Mouse (Mus musculus) thymus, postnatal 14 days (tissue): ENCODE measurements around the gene Usp24.

Source experiments
- DNase-seq: peaks from one replicate; pipeline ENCODE4 v3.0.0; 2021

Usp24 gene

DNA sequence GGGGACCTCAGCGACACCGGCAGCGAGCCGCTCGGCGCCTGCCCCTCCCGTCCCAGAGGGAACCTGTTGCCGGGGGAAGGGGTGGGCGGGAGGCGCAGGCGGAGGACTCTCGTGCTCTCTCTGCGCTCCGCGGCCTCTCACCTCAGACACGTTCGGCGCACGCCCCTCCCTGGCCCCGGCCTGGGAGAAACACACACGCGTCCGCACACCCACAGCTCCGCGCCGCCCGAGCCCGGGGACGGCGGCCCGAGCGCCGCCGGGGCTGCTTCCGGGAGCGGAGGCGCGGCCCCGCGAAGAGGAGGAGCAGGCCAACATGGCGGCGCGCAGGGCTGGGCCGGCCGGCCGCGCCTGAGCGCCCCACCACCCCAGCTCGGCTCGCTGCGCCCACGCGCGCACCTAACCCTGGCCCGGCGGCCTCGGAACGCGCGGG, at the start of gene Usp24:
Gene Usp24 (plus strand): TSS at position 293 of the 430 bp plus-strand sequence.
- peak; percentile 83 for DNase-seq

DNA sequence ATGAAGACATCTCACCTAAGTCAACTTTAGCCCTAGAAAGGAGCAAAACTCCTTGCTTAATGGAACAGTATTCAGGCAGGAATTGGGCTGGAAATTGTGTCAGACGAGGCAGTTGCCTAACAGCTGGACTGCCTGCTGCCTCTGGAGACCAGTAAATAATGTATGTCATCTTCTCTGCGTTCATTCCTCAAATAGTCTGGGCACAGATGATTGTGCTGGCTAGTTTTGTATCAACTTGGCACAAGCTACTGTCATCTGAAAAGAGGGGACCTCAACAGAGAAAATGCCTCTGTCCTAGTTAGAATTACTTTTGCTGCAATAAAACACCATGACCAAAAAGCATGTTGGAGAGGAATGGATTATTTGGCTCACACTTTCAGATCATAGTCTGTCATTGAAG, 39.1 kb upstream of the Usp24 start:
- no peak for DNase-seq

DNA sequence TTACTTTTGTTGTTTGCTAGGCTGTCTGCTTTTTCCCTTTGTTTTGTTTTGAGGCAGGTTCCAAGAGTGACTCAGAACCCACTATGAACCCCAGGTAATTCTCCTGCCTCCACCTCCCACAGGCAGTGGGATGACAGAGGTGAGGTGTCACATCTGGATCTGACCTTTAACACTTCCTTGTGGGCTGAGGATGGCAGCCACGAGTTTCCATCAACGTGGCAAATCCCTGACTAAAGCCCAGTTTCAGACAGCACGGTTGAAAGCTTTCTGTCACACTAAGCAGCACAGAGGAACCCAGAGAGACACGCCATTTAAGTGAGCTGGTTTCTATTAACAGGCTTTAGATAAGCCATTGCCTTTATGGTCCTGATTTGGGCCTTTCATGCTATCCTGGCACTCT, 36.8 kb upstream of the Usp24 start:
- DNase-seq: no peak

DNA sequence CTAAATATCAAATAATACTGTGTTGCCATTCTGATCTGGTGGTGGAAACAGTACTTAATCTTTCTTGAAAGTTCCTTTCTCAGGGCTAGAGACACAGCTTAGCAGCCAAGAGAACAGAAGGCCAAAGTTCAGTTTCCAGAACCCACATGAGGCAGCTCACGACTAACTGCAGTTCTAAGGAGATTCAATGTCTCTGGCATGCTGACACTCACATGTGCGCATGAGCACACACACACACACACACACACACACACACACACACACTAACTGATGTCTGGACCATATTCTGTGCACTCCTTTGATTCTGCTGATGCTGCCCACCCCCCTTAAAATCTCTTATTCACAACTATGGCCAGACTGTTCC, 34.9 kb upstream of the Usp24 start:
- no peak for DNase-seq

DNA sequence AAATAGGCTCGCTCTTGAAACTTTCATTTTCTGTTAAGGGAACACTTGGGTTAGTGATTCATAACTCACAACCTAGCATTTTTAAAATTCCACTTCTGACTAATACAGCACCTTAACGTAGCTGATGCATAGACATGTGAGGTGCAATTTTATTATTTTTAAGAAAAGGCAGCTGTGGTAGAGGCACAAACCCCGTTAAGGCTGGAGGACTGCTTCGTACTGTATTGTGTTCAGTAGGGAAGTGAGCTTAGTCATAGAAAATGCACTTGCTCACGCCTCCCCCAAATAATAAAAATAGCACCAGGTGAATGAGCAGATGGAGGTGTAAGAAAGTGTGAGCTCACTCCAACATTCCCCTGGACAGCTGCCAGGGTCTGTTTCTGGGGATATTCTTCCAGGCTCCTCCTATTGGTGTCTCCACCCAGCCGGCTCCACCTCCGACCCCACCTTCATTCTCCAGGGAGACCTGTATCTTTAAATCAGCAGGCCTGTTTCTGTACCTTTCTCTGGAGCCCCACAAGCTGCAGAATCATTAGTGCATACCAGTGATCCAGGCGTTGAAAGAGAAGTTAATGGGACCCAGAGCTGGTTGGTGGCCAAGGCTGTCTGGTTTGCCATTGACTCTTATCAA, 34.4 kb upstream of the Usp24 start:
- no peak for DNase-seq

DNA sequence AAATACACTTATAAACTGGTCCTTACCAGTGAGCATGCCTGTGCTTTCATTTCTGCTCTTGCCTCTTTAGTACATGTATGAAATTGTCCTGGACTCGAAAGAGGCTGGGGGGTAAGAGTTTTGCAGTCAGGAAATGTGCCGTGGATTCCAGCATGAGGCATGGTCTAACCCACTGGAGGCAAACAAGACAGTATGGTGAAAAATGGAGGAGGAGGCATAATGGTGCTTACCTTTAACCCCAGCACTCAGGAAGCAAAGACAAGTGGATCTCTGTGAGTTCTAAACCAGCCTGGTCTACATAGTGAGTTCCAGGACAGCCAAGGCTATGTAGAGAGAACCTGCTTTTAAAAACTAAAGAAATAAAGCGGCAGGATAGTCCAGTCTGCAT, 33.9 kb upstream of the Usp24 start:
- DNase-seq: no peak

DNA sequence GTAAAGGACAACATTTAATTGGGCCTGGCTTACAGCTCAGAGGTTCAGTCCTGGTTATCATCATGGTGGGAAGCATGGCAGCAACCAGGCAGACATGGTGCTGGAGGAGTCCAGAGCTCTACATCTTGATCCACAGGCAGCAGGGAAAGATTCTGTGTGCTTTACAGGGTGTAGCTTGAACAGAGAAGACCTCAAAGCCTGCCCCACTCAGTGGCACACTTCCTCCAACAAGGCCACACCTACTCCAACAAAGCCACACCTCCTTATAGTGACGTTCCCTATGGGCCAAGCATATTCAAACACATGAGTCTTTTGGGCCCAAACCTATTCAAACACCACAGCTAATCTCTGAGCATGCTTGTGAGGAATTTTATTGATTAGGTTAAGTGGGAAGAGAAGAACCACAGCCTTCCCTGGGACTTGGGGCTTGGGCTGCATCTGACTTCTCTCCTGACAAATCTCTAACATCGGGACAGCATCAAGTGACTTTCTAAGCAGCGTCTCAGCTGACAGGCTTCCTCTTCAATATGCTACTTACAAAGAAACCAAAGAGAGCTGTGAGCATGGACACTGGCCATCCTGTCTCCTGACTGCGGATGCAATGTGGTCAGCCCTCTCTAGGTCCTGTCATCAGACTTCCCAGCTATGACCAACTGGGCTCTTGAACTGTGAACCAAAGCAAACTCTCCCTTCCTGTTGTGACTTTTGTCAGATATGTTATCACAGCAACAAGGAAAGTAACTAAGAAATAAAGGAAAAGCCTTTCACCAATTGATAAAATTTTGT, 28.9 kb upstream of the Usp24 start:
- DNase-seq: no peak

DNA sequence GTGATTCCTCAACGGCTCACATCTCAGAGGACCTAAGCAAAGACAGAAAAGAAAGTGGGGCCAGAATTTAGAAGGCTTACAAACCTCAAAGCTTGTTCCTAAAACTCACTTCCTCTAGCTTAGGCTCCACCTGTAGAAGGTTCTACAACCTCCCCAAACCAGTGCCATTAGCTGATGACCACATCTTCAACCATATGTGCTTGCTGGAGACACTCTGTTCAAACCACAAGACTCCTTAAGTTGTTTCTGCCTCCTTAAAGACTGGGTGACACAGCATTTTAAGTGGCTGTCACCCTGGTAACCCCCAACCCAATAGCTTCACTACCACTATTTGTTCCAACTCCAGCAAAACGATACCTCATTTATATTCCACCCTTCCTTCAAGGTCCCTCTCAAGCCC, 25.8 kb upstream of the Usp24 start:
- DNase-seq: no peak

DNA sequence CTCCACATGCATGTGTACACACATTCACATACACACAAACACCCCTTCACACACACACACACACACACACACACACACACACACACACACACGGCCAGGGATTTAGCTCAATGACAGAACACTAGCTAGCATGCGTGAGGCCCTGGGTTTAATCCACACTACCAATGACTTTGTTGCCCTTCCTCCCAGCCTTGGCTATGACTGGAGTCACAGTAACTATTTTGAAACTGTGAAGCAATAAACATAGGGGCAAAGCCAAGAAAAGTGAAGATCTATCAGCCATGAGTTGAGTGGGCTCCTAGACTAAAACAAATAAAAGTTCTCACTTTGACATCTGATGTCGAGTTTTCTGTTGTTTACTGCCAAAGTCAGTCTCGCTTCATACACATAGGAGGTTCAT, 23.2 kb upstream of the Usp24 start:
- no peak for DNase-seq

DNA sequence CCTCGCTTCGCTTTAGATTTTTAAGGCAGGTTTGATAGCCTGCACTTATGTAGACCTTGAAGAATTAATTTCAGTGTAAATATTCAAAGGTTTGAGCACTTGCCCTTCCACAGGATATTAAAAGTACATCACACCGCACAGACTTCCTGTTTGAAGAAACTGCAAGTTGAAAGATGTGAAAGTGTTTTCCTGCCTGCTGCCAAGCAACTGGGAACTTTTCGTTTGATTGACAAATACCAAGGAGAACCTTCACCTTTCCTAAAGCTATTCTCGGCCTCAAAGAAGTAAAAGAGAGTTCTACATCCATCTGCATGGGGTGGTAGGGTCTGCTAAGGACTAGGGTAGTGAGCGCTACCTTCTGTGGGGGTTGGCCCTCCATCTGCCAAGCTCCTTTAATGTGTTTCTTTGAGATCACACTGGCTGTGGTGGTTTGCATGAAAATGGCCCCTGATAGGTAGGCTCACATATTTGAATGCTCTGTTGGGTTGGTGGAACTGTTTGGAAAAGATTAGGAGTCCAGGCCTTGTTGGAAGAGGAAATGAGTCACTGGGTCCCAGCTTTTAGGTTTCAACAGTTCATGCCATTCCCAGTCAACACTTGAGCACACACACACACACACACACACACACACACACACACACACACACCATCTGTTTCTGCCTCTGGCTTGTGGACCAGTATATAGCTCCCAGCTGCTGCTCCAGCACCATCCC, 22.5 kb upstream of the Usp24 start:
- peak; percentile 28 for DNase-seq

DNA sequence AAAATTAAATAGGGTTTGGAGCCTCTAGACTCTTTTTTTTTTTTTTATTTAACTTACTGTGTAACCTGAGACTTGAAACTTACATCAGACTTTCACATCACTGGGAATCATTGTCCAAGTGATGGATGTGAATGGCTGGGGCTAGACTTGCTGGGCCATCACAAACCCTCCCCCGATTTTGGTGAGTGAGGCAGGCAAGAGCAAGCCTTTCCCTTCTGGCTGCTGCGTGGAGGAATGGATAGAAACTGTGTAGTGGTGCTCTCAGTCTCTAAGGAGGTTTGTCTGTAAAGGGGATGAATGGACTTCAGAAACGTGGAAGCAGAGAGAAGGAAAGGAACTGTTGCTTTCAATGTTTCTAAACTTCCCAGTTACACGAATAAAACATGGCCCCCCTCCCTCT, 20.3 kb upstream of the Usp24 start:
- no peak for DNase-seq

DNA sequence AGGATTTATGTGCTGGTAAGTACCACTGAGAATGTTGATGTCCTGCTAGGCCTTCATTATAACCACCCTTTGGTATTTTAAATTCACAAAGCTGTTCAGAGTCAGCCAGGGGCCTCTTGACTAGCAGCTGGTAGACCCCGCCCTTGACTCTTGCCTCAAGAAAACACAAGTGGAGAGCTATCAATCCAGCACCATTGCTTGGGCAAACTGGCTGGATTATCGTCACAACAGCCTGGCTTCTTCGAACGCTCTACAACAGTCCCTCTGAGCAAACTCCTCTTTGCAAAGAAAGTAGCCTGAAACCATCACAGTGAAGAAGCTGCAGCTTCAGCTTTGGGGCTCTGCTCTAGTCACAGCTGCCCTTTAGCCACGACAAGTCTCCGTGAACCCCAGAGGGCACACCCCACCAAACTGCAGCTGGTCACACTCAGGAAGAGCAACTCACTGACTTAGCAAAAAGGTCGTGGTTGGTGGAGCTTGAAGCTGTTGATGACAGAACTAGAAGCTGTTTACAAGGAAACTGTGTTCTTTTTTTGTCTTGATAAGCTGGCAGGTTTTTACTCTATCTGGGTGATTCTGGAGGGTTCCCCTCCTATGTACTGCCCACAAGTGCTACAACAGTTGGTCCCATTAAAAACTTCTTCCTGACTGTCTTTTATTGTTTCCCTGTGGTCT, 19.5 kb upstream of the Usp24 start:
- no peak for DNase-seq

DNA sequence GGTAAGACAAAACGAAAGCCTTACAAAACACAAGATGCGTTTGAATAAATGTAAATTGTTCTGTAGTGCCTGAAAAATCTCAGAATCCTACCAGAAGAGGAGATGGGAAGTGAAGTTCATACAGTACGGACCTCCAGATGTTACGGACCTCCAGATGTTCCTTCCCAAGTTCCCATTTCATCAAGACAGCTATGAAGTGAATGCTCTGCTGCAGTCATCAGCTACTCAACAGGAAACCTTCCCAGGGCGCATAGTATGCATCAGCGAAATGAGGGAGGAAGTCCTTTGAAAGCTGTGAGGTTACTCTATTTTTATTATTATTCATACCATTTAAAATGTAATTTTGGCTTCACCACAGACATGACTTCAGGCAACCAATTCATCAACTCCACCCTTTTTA, 14.7 kb upstream of the Usp24 start:
- no peak for DNase-seq

DNA sequence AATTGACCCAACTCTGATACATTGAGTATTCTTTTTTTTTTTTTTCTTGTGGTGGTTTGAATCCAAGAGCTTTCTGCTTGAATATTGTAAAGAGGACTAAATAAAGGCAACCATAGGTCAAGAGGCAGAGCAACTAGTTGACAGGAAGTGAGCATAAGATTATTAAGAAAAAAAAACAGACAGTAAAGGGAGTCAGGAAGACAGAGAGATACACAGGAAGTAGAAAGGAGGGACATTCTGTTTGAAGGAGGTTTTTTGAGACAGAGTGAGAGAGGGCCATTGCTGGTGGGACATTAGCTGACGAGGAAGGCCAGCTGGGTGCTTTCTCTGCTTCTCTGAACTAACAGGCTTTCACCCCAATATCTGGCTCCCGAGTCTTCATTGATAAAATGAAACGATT, 7.9 kb upstream of the Usp24 start:
- no peak for DNase-seq

DNA sequence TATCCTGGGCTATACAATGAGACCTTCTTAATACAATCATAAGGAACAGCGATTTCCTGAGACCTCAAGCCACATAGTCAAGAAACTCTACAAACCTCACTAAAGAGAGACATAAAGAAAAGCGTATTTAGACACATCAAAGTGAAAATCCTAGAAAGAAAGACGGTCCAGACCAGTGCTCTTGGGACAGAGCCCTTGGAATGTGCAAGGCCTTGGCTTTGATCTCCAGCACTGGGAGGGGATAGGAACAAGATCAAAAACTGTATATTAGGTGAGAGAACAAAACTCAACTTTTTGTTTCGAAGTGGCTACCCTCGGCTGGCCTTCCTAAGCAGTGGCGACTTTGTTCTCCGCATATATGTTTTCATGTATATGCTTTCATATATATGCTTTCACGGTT, 3.4 kb upstream of the Usp24 start:
- DNase-seq: no peak

DNA sequence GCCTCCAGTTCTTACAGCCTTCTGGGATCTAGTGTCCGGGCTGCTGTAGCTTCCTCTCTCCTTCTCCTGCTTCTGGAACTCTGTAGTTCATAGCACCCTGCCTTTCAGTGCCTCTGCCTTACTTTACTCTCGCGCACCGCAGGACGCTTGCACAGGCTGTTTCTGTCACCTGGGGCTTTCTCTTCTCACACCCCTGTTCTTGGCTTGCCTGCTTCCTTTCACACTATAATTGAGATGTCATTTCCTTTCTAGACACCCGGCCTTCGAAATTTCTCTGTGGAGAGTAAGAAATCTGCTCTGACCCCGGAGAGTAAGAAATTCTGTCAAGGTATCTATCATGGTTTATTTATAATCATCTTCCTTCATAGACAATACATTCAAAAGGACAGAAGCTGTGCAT, 2.9 kb upstream of the Usp24 start:
- peak; percentile 61 for DNase-seq

DNA sequence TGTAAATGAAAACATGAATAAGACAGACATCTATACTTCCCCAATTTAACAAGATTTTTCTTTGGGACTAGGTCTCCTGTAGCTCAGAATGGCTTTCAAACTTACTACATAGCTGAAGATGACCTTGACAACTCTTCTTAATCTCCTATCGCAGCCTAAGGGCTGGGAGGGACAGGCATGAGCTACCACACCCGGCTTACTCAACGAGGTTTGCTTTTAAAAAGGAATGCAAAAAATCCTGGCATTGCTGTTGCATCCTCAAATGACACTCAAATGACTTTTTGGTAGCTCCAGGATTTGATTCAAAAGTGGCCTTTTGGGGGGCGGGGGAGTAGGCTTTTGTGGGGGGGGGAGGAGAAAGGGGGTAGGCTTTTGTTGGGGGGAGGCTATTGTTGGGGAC, 2.1 kb upstream of the Usp24 start:
- no peak for DNase-seq

DNA sequence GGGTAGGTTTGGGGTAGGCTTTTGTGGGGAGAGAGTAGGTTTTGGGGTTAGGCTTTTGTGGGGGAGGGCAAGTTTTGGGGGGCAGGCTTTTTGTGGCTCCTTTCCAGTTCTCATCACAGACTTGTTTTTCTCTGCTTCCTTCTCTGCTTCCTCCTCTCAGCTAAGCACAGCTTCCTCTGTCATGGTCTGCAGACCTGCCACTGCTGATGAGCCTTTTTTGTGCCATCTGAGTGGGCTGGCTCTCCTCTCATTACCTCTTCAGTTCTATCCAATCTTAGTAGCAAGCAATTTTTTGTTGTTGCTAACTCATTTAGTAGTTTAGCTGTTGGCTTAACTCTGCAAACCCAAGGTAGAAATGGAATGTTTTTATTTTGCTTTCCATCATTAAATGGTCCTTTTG, 1.7 kb upstream of the Usp24 start:
- DNase-seq: peak; percentile 42

DNA sequence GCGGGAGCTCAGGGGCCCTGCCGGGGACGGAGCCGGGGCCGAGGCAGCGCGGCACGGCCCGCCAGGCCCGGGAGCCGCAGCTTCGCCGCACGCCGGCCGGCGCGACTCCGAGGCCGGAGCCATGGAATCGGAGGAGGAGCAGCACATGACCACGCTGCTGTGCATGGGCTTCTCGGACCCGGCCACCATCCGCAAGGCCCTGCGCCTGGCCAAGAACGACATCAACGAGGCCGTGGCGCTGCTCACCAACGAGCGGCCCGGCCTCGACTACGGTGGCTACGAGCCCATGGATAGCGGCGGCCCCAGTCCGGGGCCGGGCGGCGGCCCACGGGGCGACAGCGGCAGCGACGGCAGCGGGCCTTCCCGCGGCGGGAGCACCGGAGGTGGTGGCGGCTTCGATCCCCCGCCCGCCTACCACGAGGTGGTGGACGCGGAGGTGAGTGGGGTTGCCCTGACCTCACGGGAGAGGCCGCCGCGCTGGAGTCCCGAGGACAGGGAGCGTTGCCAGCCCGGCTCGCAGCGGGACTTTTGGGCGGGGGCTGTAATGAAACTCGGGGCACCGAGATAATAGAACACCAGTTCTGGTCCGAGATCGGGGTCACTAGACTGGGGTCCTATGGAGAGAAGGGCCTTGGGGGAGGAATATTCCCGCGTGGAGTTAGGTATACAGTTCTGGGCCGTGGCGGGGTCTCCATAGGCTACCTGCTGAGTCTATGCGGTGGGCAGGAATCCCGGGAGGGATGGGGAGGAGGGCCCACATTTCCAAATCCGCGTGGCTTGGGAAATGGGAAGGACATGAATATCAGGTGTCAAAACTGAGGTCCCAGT, 552 bp downstream of the Usp24 start:
- DNase-seq: peak; percentile 64

DNA sequence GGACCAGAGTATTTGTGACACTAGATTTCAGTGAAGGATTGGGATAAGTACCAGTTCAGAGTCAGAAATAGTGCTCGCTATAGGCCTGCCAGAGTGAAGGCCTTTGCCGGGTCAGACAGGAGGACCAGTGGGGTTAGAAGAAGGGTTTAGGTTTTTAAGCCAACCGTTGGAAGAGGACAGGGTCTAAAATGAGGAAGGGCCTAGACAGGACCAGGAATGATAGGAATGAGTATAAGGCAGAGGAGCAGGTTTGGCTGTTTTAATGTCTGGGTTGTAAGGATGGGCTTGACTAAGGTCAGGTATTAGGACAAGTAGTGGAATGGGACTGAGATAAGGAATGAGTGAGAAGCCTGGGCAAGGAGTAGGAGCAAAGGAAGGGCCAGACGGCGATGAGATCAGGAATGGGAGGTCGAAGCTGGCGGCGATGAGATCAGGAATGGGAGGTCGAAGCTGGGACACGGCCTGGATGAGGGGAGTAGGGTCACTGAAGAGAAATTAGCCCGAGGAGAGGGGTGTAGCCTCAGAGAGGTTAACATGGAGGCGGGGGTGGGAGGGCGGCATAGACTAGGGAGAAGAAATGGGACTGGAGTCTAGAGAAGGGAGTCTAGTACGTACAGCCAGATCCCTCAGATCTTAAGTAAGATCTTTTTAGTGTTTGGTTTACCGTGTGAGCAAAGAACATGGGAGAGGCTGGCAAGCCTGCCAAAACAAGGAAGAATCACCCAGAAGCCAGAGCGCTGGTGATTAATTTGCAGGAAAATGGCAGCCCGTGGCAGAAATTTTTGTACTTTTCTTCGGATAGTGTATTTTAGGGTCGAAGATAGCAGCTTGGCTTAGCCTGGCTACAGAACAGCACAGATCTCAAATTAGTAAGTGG, 1.4 kb downstream of the Usp24 start:
- no peak for DNase-seq

DNA sequence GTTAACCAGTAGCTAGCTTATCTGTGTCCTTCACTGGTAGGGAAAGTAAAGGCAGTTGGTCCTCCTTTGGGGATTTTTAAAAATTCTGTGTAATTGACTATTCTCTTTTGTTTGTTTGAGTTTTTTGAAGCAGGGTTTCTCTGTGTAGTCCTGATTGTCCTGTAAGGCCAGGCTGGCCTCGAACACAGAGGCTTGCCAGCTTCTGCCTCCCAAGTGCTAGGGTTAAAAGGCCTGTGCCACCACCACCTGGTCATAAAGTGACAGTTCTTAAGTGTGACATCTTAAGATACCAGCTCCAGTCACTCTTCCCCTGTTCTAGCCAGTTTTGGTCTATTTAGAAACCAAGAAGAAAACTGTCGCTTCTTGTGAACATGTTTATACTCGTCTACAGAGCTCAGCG, 2.2 kb downstream of the Usp24 start:
- DNase-seq: peak; percentile 44

DNA sequence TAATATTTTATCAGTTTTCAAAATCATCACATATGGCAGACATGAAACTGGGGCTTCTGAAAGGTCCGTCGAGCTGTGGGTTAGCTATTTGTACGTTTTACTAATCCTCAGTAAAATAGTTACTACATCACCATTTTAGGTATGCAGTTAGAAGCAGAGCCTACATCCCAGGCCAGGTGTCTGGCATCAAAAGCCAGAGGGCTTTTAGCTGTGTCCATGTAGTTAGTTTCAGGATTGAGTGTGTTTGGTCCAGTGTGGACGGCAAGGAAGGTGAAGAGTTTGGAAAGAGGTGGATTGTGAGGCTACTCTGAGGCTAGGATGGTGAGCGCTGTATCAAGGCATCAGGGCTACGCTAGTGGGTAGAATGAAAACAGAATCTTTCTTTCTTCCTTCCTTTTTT, 3.0 kb downstream of the Usp24 start:
- no peak for DNase-seq
